Mouse (Mus musculus) gastrocnemius, postnatal 14 days (tissue): ENCODE data around the gene Gm20538. TPM values are rescaled to one million over a fixed set of nuclear protein-coding genes. Genes with fewer than 3 reads are reported as not detected.

ENCODE experiments used
- DNase-seq: peaks from one replicate; pipeline ENCODE4 v3.0.0; 2021; ENCODE audit warnings: mixed read lengths
- intact Hi-C: fragments of 180-260 bp; cut with DNase I; formaldehyde crosslinking; loops from one replicate; pipeline ENCODE4 v1.15.1; 2025; ENCODE audit warnings: low total_unique reads
- total RNA-seq, 2 experiments: library from RNA; stranded (reverse); gene quantifications; 2 replicates each; pipeline ENCODE4 v1.2.3; 2021

The Gm20538 gene
- total RNA-seq, 2 experiments from 2014 or later, result not detected

- intact Hi-C loops, result no loop called here
- no peak for DNase-seq
Observed at GRCm38 (mm10) chr19:44498936-44499335, 53.7 kb downstream of the Gm20538 start.

DNA sequence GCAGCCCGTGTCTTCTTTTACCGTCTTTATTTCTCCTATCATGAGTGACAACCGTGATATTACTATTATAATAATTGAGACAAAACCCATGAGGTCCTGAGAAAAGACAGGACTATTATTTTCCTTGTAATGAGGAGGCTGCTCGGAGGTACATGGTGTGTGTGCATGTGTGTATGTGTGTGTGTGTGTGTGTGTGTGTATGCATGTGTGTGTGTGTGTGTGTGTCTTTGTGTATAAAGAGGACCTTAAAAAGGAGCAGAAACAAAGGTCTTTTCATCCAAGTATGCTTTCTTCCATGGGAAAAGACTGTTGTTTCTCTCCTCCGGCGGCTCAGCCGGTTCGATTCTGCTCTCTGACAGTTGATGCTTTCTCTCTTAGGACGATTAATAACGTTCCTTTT, 55.7 kb downstream of the Gm20538 start:
- no peak for DNase-seq
- intact Hi-C loops, result no loop called here

DNA sequence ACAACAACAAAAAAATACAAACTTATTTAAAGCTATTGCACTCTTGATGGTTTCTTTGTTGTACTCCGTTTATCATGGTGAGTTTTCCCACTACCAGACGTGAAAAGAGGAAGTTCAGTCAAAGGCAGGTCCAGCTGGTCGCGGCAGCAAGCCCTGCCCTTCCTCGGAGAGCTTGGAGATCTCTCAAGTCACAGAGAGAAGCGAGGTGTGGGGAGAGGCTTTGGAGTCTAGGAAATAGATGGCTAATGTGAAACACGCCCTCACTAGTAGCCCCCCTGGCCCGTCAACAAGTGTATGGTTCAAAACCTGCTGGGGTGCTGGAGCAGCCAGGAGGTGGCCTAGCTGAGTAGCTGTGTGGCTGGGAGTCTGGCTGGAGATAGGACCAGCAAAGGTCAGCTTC, 56.1 kb downstream of the Gm20538 start:
- intact Hi-C loops, result no loop called here
- no peak for DNase-seq

Other genes starting within 250 kb of the Gm20538 start
- under 1 TPM; 0.24 to 0.29 TPM for gene Scd4, start 219.7 kb downstream of the Gm20538 start, total RNA-seq
- 10 to 100 TPM; 12.8 to 37.3 TPM for gene Scd1, start 145.0 kb downstream of the Gm20538 start, total RNA-seq
- gene Wnt8b, start 59.4 kb downstream of the Gm20538 start, total RNA-seq, result not detected
- gene Sec31b, start 7.0 kb downstream of the Gm20538 start, total RNA-seq, result 1 to 10 TPM; 6.5 to 9.2 TPM
- gene Ndufb8, start 2.6 kb upstream of the Gm20538 start, total RNA-seq, result 100 to 1,000 TPM; 768 to 897 TPM
- gene Hif1an, start 10.0 kb upstream of the Gm20538 start, total RNA-seq, result 10 to 100 TPM; 80.1 to 84.0 TPM
- not detected for gene Pax2, start 203.2 kb upstream of the Gm20538 start, total RNA-seq